Mouse (Mus musculus) spleen, postnatal 10 days (tissue): ENCODE data around the gene Gm10718.
"Not testable (repeated sequence)": the region's sequence is repeated elsewhere in the genome, so short reads cannot be mapped to it uniquely, and the experiment has no call there.

ENCODE experiments used
- DNase-seq, 2 experiments: peaks; one replicate each; pipeline ENCODE4 v3.0.0; 2021 to 2022; ENCODE audit warnings: low spot score in 2 of 2

Gene Gm10718

DNA sequence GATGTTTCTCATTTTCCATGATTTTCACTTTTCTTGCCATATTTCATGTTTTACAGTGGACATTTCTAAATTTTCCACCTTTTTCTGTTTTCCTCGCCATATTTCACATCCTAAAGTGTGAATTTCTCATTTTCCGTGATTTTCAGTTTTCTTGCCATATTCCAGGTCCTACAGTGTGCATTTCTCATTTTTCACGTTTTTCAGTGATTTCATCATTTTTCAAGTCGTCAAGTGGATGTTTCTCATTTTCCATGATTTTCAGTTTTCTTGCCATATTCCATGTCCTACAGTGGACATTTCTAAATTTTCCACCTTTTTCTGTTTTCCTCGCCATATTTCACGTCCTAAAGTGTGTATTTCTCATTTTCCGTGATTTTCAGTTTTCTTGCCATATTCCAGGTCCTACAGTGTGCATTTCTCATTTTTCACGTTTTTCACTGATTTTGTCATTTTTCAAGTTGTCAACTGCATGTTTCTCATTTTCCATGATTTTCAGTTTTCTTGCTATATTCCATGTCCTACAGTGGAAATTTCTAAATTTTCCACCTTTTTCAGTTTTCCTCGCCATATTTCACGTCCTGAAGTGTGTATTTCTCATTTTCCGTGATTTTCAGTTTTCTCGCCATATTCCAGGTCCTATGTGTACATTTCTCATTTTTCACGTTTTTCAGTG, at the start of gene Gm10718:
Gene Gm10718, plus strand, starts transcription at position 236 of the 673 bp plus-strand sequence.
- DNase-seq, result peak; percentile 36 to 46

DNA sequence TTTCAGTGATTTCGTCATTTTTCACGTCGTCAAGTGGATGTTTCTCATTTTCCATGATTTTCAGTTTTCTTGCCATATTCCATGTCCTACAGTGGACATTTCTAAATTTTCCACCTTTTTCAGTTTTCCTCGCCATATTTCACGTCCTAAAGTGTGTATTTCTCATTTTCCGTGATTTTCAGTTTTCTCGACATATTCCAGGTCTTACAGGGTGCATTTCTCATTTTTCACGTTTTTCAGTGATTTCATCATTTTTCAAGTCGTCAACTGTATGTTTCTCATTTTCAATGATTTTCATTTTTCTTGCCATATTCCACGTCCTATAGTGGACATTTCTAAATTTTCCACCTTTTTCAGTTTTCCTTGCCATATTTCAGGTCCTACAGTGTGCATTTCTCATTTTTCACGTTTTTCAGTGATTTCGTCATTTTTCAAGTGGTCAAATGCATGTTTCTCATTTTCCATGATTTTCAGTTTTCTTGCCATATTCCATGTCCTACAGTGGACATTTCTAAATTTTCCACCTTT, 22.8 kb upstream of the Gm10718 start, which contains the start of gene Gm10722:
Gene Gm10722, plus strand, starts transcription at position 478 of the 528 bp plus-strand sequence.
- DNase-seq, result peak; percentile 20 to 39

DNA sequence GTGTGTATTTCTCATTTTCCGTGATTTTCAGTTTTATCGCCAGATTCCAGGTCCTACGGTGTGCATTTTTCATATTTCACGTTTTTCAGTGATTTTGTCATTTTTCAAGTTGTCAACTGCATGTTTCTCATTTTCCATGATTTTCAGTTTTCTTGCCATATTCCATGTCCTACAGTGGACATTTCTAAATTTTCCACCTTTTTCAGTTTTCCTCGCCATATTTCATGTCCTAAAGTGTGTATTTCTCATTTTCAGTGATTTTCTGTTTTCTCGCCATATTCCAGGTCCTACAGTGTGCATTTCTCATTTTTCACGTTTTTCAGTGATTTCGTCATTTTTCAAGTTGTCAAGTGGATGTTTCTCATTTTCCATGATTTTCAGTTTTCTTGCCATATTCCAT, 22.3 kb upstream of the Gm10718 start:
- DNase-seq, result peak; percentile 42 to 54

DNA sequence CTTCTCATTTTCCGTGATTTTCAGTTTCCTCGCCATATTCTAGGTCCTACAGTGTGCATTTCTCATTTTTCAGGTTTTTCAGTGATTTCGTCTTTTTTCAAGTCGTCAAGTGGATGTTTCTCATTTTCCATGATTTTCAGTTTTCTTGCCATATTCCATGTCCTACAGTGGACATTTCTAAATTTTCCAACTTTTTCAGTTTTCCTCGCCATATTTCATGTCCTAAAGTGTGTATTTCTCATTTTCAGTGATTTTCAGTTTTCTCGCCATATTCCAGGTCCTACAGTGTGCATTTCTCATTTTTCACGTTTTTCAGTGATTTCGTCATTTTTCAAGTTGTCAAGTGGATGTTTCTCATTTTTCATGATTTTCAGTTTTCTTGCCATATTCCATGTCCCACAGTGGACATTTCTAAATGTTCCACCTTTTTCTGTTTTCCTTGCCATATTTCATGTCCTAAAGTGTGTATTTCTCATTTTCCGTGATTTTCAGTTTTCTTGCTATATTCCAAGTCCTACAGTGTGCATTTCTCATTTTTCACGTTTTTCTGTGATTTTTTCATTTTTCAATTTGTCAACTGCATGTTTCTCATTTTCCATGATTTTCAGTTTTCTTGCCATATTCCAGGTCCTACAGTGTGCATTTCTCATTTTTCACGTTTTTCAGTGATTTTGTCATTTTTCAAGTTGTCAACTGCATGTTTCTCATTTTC, 21.2 kb upstream of the Gm10718 start:
- DNase-seq, result peak; percentile 100

DNA sequence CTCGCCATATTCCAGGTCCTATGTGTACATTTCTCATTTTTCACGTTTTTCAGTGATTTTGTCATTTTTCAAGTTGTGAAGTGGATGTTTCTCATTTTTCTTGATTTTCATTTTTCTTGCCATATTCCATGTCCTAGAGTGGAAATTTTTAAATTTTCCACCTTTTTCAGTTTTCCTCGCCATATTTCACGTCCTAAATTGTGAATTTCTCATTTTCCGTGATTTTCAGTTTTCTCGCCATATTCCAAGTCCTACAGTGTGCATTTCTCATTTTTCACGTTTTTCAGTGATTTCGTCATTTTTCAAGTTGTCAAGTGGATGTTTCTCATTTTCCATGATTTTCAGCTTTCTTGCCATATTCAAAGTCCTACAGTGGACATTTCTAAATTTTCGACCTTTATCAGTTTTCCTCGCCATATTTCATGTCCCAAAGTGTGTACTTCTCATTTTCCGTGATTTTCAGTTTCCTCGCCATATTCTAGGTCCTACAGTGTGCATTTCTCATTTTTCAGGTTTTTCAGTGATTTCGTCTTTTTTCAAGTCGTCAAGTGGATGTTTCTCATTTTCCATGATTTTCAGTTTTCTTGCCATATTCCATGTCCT, 20.5 kb upstream of the Gm10718 start, which contains the start of gene Gm11168:
Gene Gm11168, plus strand, starts transcription at position 553 of the 603 bp plus-strand sequence.
- DNase-seq, result peak; percentile 4 to 49

DNA sequence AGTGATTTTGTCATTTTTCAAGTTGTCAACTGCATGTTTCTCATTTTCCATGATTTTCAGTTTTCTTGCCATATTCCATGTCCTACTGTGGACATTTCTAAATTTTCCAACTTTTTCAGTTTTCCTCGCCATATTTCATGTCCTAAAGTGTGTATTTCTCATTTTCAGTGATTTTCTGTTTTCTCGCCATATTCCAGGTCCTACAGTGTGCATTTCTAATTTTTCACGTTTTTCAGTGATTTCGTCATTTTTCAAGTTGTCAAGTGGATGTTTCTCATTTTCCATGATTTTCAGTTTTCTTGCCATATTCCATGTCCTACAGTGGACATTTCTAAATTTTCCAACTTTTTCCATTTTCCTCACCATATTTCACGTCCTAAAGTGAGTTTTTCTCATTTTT, 17.2 kb upstream of the Gm10718 start:
- not testable (repeated sequence) for DNase-seq

DNA sequence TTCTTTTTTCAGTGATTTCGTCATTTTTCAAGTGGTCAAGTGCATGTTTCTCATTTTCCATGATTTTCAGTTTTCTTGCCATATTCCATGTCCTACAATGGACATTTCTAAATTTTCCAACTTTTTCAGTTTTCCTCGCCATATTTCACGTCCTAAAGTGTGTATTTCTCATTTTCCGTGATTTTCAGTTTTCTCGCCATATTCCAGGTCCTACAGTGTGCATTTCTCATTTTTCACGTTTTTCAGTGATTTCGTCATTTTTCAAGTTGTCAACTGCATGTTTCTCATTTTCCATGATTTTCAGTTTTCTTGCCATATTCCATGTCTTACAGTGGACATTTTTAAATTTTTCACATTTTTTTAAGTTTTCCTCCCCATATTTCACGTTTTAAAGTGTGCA, 16.7 kb upstream of the Gm10718 start:
- peak; percentile 55 to 100 for DNase-seq

DNA sequence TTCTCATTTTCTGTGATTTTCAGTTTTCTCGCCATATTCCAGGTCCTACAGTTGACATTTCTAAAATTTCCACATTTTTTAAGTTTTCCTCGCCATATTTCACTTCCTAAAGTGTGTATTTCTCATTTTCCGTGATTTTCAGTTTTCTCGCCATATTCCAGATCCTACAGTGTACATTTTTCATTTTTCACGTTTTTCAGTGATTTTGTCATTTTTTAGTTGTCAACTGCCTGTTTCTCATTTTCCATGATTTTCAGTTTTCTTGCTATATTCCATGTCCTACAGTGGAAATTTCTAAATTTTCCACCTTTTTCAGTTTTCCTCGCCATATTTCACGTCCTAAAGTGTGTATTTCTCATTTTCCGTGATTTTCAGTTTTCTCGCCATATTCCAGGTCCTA, 16.1 kb upstream of the Gm10718 start:
- DNase-seq, result peak in 1 of 2 experiments; percentile 18

DNA sequence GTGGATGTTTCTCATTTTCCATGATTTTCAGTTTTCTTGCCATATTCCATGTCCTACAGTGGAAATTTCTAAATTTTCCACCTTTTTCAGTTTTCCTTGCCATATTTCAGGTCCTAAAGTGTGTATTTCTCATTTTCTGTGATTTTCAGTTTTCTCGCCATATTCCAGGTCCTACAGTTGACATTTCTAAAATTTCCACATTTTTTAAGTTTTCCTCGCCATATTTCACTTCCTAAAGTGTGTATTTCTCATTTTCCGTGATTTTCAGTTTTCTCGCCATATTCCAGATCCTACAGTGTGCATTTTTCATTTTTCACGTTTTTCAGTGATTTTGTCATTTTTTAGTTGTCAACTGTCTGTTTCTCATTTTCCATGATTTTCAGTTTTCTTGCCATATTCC, 14.0 kb upstream of the Gm10718 start:
- not testable (repeated sequence) for DNase-seq

DNA sequence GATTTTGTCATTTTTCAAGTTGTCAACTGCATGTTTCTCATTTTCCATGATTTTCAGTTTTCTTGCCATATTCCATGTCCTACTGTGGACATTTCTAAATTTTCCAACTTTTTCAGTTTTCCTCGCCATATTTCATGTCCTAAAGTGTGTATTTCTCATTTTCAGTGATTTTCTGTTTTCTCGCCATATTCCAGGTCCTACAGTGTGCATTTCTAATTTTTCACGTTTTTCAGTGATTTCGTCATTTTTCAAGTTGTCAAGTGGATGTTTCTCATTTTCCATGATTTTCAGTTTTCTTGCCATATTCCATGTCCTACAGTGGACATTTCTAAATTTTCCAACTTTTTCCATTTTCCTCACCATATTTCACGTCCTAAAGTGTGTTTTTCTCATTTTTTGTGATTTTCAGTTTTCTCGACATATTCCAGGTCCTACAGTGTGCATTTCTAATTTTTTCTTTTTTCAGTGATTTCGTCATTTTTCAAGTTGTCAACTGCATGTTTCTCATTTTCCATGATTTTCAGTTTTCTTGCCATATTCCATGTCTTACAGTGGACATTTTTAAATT, 11.2 kb upstream of the Gm10718 start:
- DNase-seq, result not testable (repeated sequence)

DNA sequence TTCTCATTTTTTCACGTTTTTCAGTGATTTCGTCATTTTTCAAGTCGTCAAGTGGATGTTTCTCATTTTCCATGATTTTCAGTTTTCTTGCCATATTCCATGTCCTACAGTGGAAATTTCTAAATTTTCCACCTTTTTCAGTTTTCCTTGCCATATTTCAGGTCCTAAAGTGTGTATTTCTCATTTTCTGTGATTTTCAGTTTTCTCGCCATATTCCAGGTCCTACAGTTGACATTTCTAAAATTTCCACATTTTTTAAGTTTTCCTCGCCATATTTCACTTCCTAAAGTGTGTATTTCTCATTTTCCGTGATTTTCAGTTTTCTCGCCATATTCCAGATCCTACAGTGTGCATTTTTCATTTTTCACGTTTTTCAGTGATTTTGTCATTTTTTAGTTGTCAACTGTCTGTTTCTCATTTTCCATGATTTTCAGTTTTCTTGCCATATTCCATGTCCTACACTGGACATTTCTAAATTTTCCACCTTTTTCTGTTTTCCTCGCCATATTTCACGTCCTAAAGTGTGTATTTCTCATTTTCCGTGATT, 10.5 kb upstream of the Gm10718 start, which contains the start of gene Gm10721:
Gene Gm10721, plus strand, starts transcription at position 408 of the 547 bp plus-strand sequence.
- DNase-seq, result not testable (repeated sequence)

DNA sequence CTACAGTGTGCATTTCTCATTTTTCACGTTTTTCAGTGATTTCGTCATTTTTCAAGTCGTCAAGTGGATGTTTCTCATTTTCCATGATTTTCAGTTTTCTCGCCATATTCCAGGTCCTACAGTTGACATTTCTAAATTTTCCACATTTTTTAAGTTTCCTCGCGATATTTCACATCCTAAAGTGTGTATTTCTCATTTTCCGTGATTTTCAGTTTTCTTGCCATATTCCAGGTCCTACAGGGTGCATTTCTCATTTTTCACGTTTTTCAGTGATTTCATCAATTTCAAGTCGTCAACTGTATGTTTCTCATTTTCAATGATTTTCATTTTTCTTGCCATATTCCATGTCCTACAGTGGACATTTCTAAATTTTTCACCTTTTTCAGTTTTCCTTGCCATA, 8.0 kb upstream of the Gm10718 start, which contains the start of gene Gm10720:
Gene Gm10720, plus strand, starts transcription at position 301 of the 400 bp plus-strand sequence.
- not testable (repeated sequence) for DNase-seq

DNA sequence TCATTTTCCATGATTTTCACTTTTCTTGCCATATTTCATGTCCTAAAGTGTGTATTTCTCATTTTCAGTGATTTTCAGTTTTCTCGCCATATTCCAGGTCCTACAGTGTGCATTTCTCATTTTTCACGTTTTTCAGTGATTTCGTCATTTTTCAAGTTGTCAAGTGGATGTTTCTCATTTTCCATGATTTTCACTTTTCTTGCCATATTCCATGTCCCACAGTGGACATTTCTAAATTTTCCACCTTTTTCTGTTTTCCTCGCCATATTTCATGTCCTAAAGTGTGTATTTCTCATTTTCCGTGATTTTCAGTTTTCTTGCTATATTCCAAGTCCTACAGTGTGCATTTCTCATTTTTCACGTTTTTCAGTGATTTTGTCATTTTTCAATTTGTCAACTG, 7.5 kb upstream of the Gm10718 start:
- peak; percentile 5 to 23 for DNase-seq

DNA sequence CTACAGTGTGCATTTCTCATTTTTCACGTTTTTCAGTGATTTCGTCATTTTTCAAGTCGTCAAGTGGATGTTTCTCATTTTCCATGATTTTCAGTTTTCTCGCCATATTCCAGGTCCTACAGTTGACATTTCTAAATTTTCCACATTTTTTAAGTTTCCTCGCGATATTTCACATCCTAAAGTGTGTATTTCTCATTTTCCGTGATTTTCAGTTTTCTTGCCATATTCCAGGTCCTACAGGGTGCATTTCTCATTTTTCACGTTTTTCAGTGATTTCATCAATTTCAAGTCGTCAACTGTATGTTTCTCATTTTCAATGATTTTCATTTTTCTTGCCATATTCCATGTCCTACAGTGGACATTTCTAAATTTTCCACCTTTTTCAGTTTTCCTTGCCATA, 6.2 kb upstream of the Gm10718 start, which contains the start of gene Gm10719:
Gene Gm10719, plus strand, starts transcription at position 301 of the 400 bp plus-strand sequence.
- DNase-seq, result not testable (repeated sequence)

DNA sequence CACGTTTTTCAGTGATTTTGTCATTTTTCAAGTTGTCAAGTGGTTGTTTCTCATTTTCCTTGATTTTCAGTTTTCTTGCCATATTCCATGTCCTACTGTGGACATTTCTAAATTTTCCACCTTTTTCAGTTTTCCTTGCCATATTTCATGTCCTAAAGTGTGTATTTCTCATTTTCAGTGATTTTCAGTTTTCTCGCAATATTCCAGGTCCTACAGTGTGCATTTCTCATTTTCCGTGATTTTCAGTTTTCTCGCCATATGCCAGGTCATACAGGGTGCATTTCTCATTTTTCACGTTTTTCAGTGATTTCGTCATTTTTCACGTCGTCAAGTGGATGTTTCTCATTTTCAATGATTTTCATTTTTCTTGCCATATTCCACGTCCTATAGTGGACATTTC, 4.4 kb upstream of the Gm10718 start:
- DNase-seq, result peak; percentile 97 to 100

DNA sequence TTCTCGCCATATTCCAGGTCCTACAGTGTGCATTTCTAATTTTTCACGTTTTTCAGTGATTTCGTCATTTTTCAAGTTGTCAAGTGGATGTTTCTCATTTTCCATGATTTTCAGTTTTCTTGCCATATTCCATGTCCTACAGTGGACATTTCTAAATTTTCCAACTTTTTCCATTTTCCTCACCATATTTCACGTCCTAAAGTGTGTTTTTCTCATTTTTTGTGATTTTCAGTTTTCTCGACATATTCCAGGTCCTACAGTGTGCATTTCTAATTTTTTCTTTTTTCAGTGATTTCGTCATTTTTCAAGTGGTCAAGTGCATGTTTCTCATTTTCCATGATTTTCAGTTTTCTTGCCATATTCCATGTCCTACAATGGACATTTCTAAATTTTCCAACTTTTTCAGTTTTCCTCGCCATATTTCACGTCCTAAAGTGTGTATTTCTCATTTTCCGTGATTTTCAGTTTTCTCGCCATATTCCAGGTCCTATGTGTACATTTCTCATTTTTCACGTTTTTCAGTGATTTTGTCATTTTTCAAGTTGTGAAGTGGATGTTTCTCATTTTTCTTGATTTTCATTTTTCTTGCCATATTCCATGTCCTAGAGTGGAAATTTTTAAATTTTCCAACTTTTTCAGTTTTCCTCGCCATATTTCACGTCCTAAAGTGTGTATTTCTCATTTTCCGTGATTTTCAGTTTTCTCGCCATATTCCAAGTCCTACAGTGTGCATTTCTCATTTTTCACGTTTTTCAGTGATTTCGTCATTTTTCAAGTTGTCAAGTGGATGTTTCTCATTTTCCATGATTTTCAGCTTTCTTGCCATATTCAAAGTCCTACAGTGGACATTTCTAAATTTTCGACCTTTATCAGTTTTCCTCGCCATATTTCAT, 3.3 kb upstream of the Gm10718 start:
- DNase-seq, result peak; percentile 80 to 83

DNA sequence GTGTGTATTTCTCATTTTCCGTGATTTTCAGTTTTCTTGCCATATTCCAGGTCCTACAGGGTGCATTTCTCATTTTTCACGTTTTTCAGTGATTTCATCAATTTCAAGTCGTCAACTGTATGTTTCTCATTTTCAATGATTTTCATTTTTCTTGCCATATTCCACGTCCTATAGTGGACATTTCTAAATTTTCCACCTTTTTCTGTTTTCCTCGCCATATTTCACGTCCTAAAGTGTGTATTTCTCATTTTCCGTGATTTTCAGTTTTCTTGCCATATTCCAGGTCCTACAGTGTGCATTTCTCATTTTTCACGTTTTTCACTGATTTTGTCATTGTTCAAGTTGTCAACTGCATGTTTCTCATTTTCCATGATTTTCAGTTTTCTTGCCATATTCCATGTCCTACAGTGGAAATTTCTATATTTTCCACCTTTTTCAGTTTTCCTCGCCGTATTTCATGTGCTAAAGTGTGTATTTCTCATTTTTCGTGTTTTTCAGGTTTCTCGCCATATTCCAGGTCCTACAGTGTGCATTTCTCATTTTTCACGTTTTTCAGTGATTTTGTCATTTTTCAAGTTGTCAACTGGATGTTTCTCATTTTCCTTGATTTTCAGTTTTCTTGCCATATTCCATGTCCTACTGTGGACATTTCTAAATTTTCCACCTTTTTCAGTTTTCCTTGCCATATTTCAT, 885 bp upstream of the Gm10718 start:
- DNase-seq, result peak; percentile 58 to 82

DNA sequence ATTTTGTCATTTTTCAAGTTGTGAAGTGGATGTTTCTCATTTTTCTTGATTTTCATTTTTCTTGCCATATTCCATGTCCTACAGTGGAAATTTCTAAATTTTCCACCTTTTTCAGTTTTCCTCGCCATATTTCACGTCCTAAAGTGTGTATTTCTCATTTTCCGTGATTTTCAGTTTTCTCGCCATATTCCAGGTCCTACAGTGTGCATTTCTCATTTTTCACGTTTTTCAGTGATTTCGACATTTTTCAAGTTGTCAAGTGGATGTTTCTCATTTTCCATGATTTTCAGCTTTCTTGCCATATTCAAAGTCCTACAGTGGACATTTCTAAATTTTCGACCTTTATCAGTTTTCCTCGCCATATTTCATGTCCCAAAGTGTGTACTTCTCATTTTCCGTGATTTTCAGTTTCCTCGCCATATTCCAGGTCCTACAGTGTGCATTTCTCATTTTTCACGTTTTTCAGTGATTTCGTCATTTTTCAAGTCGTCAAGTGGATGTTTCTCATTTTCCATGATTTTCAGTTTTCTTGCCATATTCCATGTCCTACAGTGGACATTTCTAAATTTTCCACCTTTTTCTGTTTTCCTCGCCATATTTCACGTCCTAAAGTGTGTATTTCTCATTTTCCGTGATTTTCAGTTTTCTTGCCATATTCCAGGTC, 770 bp downstream of the Gm10718 start:
- peak; percentile 67 to 95 for DNase-seq

DNA sequence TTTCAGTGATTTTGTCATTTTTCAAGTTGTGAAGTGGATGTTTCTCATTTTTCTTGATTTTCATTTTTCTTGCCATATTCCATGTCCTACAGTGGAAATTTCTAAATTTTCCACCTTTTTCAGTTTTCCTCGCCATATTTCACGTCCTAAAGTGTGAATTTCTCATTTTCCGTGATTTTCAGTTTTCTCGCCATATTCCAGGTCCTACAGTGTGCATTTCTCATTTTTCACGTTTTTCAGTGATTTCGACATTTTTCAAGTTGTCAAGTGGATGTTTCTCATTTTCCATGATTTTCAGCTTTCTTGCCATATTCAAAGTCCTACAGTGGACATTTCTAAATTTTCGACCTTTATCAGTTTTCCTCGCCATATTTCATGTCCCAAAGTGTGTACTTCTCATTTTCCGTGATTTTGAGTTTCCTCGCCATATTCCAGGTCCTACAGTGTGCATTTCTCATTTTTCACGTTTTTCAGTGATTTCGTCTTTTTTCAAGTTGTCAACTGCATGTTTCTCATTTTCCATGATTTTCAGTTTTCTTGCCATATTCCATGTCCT, 1.6 kb downstream of the Gm10718 start, which contains the start of gene Gm10717:
Gene Gm10717, plus strand, starts transcription at position 506 of the 556 bp plus-strand sequence.
- DNase-seq, result peak; percentile 61 to 71
